Mouse (Mus musculus) C2C12 (cell line): Measurements from ENCODE around the gene Hus1.

ENCODE experiments used
- CEBPB ChIP-seq: IDR thresholded peaks from one replicate; pipeline ENCODE4 v1.6.1; 2011; ENCODE audit warnings: low read depth, mild to moderate bottlenecking, control low read depth, moderate library complexity
- CTCF ChIP-seq: IDR thresholded peaks from one replicate; pipeline ENCODE4 v1.5.1; 2011; ENCODE audit not compliant: control insufficient read depth, insufficient read depth, insufficient read length

GRCm38 (mm10) chr11:9056937-9057336, 45.9 kb upstream of the Hus1 start:
- TF ChIP-seq CTCF (no peak), CEBPB (no peak)
